Mouse (Mus musculus) hindbrain, embryonic 16.5 days (tissue): ENCODE results near the gene Piwil1. TPM values are rescaled to one million over a fixed set of nuclear protein-coding genes. Genes with fewer than 3 reads are reported as not detected.
"Not testable (repeated sequence)": the region's sequence is repeated elsewhere in the genome, so short reads cannot be mapped to it uniquely, and the experiment has no call there.

Source experiments
- ATAC-seq: fragments of 200-750 bp; cut with Nextera tagmentation; 2 replicates; pipeline ENCODE4 v1.8.0; 2017; ENCODE audit warnings: moderate TSS enrichment, moderate library complexity
- H3K27ac ChIP-seq: fragments of 300-500 bp; sonication (generic); 2 replicates; pipeline ENCODE4 v1.5.1; 2014; ENCODE audit warnings: low read depth, mild to moderate bottlenecking, control low read depth, low read length, moderate library complexity
- H3K27me3 ChIP-seq: fragments of 300-500 bp; sonication (generic); replicated peaks from 2 replicates; pipeline ENCODE4 v1.6.1; 2014; ENCODE audit warnings: low read length; ENCODE audit not compliant: control insufficient read depth, insufficient read depth
- H3K36me3 ChIP-seq: fragments of 300-500 bp; sonication (generic); 2 replicates; pipeline ENCODE4 v1.6.1; 2014; ENCODE audit warnings: mild to moderate bottlenecking, low read length, moderate library complexity, mixed read lengths; ENCODE audit not compliant: control insufficient read depth, insufficient read depth
- H3K4me1 ChIP-seq: fragments of 300-500 bp; sonication (generic); 2 replicates; pipeline ENCODE4 v1.6.1; 2014; ENCODE audit warnings: low read depth, low read length; ENCODE audit not compliant: control insufficient read depth, insufficient read depth
- H3K4me2 ChIP-seq: fragments of 300-500 bp; sonication (generic); 2 replicates; pipeline ENCODE4 v1.6.1; 2014; ENCODE audit warnings: mild to moderate bottlenecking, low read length, control low read depth, moderate library complexity
- H3K4me3 ChIP-seq: fragments of 300-500 bp; sonication (generic); 2 replicates; pipeline ENCODE4 v1.5.1; 2014; ENCODE audit warnings: mild to moderate bottlenecking, low read length, control low read depth, moderate library complexity
- H3K9ac ChIP-seq: fragments of 300-500 bp; sonication (generic); 2 replicates; pipeline ENCODE4 v1.6.1; 2014; ENCODE audit warnings: low read depth, mild to moderate bottlenecking, control low read depth, low read length, moderate library complexity
- H3K9me3 ChIP-seq: fragments of 300-500 bp; sonication (generic); 2 replicates; pipeline ENCODE4 v1.6.1; 2014; ENCODE audit warnings: mild to moderate bottlenecking, low read length, moderate library complexity; ENCODE audit not compliant: control insufficient read depth
- WGBS: fragments of 180-500 bp; shearing (Covaris S2); extraction: QIAGEN DNeasy Blood & Tissue Kit; methylation state at CpG from one replicate; pipeline ENCODE4 v1.1.7; 2014; 5-methylcytosine and 5-hydroxymethylcytosine counted together
- polyA plus RNA-seq: library from polyadenylated mRNA; unstranded; fragments of >200 nt; fragmentation: Nextera tagmentation; extraction: Ambion mirVana; gene quantifications from 2 replicates; pipeline ENCODE4 v1.2.1, GENCODE M21; 2015

The Piwil1 gene
- polyA plus RNA-seq, 1 experiment from 2014 or later, result 0.53 TPM

GRCm38 (mm10) chr5:128704134-128704904 lies 2.0 kb downstream of the Piwil1 start:
- Histone ChIP-seq H3K4me3 (no peak overlapping the region), H3K4me2 (peak overlapping the region; percentile 45), H3K9me3 (no peaks in the 10 kb centered on the region), H3K27me3 (no peaks in the 10 kb centered on the region), H3K4me1 (peaks cover 5% of the 10 kb centered on the region), H3K27ac (no peak overlapping the region), H3K36me3 (no peaks in the 10 kb centered on the region), H3K9ac (no peak overlapping the region)
- peak; percentile 71; the same call in 1 of the 2 replicates for ATAC-seq
- WGBS, result 31% methylated on average over 19 of the region's 19 CpGs

- Histone ChIP-seq H3K4me1 (peaks cover 5% of the 10 kb centered on the region), H3K27me3 (no peaks in the 10 kb centered on the region), H3K27ac (no peak overlapping the region), H3K36me3 (no peaks in the 10 kb centered on the region), H3K9me3 (no peaks in the 10 kb centered on the region), H3K4me2 (no peak overlapping the region), H3K4me3 (no peak overlapping the region), H3K9ac (no peak overlapping the region)
- ATAC-seq, result no peak
- 100% methylated on average over 1 of the region's 1 CpGs for WGBS
Measured at GRCm38 (mm10) chr5:128706467-128706866, 4.1 kb downstream of the Piwil1 start.

- H3K9me3 ChIP-seq, result no peaks in the 10 kb centered on the region
- no peak overlapping the region for H3K4me2 ChIP-seq
- WGBS, result 92% methylated on average over 11 of the region's 11 CpGs
- H3K4me1 ChIP-seq, result peaks cover 5% of the 10 kb centered on the region
- no peaks in the 10 kb centered on the region for H3K27me3 ChIP-seq
- no peak for ATAC-seq
- no peak overlapping the region for H3K9ac ChIP-seq
- H3K36me3 ChIP-seq, result no peaks in the 10 kb centered on the region
- H3K4me3 ChIP-seq, result no peak overlapping the region
- no peak overlapping the region for H3K27ac ChIP-seq
Measured at GRCm38 (mm10) chr5:128707271-128707670, 4.9 kb downstream of the Piwil1 start.

- H3K27ac ChIP-seq, result no peak overlapping the region
- H3K36me3 ChIP-seq, result no peaks in the 10 kb centered on the region
- H3K4me2 ChIP-seq, result no peak overlapping the region
- no peak overlapping the region for H3K9ac ChIP-seq
- no peak for ATAC-seq
- peaks cover 2% of the 10 kb centered on the region for H3K4me1 ChIP-seq
- WGBS, result 70% methylated on average over 5 of the region's 5 CpGs
- no peak overlapping the region for H3K4me3 ChIP-seq
- no peaks in the 10 kb centered on the region for H3K27me3 ChIP-seq
- no peaks in the 10 kb centered on the region for H3K9me3 ChIP-seq
Measured at GRCm38 (mm10) chr5:128708929-128709328, 6.6 kb downstream of the Piwil1 start.

GRCm38 (mm10) chr5:128710596-128710995 lies 8.3 kb downstream of the Piwil1 start:
- Histone ChIP-seq H3K27ac (no peak overlapping the region), H3K9me3 (no peaks in the 10 kb centered on the region), H3K36me3 (no peaks in the 10 kb centered on the region), H3K9ac (no peak overlapping the region), H3K4me3 (no peak overlapping the region), H3K4me1 (no peaks in the 10 kb centered on the region), H3K4me2 (no peak overlapping the region), H3K27me3 (no peaks in the 10 kb centered on the region)
- WGBS, result 26% methylated on average over 8 of the region's 8 CpGs
- ATAC-seq, result no peak

GRCm38 (mm10) chr5:128711847-128712246 lies 9.5 kb downstream of the Piwil1 start:
- Histone ChIP-seq H3K4me3 (no peak overlapping the region), H3K4me2 (no peak overlapping the region), H3K4me1 (no peaks in the 10 kb centered on the region), H3K36me3 (no peaks in the 10 kb centered on the region), H3K9me3 (no peaks in the 10 kb centered on the region), H3K27ac (no peak overlapping the region), H3K9ac (no peak overlapping the region), H3K27me3 (no peaks in the 10 kb centered on the region)
- ATAC-seq, result no peak
- 90% methylated on average over 6 of the region's 6 CpGs for WGBS

GRCm38 (mm10) chr5:128715171-128715570 lies 12.8 kb downstream of the Piwil1 start:
- Histone ChIP-seq H3K4me1 (no peaks in the 10 kb centered on the region), H3K9me3 (peaks cover 2% of the 10 kb centered on the region; the same call in 1 of the 2 replicates), H3K9ac (no peak overlapping the region), H3K27ac (no peak overlapping the region), H3K4me2 (no peak overlapping the region), H3K4me3 (no peak overlapping the region), H3K36me3 (no peaks in the 10 kb centered on the region), H3K27me3 (no peaks in the 10 kb centered on the region)
- WGBS, result 66% methylated on average over 16 of the region's 16 CpGs
- ATAC-seq, result no peak

GRCm38 (mm10) chr5:128720461-128720860 lies 18.1 kb downstream of the Piwil1 start:
- H3K9me3 ChIP-seq, H3K27me3 ChIP-seq, ATAC-seq, H3K4me3 ChIP-seq, H3K27ac ChIP-seq, H3K4me2 ChIP-seq, H3K36me3 ChIP-seq, H3K4me1 ChIP-seq, H3K9ac ChIP-seq: not testable (repeated sequence)
- 91% methylated on average over 11 of the region's 11 CpGs for WGBS

- H3K36me3 ChIP-seq, result no peaks in the 10 kb centered on the region
- H3K4me1 ChIP-seq, result no peaks in the 10 kb centered on the region
- H3K9me3 ChIP-seq, result no peaks in the 10 kb centered on the region
- no peak overlapping the region for H3K27ac ChIP-seq
- ATAC-seq, result no peak
- no peak overlapping the region for H3K4me2 ChIP-seq
- WGBS, result 76% methylated on average over 5 of the region's 5 CpGs
- H3K9ac ChIP-seq, result no peak overlapping the region
- no peak overlapping the region for H3K4me3 ChIP-seq
- H3K27me3 ChIP-seq, result no peaks in the 10 kb centered on the region
Measured at GRCm38 (mm10) chr5:128729341-128729740, 27.0 kb downstream of the Piwil1 start.
